Mouse (Mus musculus): ENCODE results near the gene Mettl14.
"Not testable (repeated sequence)": the region's sequence is repeated elsewhere in the genome, so short reads cannot be mapped to it uniquely, and the experiment has no call there.

Gene Mettl14

DNA sequence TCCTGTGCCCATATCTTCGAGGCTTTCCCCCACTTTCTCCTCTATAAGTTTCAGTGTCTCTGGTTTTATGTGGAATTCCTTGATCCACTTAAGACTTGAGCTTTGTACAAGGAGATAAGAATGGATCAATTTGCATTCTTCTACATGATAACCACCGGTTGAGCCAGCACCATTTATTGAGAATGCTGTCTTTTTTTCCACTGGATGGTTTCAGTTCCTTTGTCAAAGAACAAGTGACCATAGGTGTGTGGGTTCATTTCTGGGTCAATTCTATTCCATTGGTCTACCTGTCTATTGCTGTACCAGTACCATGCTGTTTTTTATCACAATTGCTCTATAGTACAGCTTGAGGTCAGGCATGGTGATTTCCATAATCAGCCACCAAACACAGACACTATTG is 19.1 kb downstream of the Mettl14 start:
- not testable (repeated sequence) for DNase-seq (ENCODE audit: low spot score in 2 of 2)

DNA sequence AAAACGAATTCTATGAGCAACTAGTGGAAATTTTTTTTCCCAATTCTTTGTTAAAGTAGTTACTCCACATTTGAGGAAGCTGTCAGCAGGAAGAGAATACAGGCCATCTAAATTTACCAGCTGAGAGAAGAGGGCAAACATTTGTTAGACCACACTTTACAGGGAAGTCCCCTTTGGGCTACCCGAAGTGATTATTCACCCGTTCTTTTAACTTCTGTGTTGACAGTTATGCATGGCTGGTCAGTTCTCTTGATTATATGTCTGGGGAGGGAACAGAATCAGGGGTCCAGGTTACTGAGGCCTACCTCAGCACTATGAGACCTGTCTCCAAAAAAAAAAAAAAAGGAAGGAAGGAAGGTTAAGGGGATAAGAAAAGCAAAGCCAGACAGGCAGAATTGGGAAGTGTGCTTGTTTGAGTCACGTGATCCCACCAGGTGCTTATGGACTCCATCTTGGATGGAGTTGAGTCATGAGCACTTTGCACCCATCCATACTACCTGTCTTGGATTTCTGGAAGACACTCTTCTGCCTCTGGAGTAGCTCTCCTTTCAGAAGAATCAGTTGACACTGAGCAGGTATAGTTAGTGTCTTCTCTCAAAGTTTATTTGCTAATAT is 29.4 kb downstream of the Mettl14 start:
- peak; percentile 56 to 58 for DNase-seq (ENCODE audit: low spot score in 2 of 2)

DNA sequence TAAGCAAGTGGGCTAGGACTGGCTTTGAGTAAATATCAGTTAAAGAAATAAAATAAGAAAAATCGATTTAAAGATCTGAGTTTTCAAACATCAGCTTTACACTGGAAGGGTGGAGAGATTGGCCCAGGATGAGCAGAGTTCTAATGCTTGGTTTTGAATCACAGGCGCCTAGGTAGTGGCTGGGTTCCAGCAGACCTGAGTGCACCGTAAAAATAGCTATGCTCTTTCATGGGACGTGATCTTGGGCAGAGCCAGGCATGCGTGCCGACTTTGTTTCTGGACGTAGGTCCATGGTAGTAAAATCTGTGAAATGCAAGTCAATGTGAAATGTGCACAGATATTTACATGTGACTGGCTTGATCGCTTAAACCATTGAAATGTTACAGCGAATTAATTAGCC is 31.5 kb downstream of the Mettl14 start:
- no peak for DNase-seq (ENCODE audit: low spot score in 2 of 2)

DNA sequence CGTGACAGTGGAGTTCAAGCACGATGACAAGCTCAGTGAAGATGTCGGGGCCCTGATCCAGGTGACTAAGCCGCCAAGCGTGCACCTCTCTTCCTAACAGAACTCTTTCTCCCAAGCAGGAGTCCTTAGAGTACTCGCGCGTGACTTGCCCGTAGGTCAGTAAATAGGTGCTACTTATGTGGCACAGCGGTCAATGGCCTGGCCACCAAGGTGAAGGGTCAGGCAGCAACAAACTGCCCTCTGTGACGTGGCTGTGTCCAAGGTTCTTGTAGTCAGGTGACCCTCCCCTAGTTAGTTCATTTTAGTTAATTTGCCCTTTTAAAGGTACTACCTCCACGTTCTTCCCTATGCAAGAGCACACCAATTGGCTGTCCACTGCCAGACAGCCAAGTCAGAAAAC is 32.2 kb downstream of the Mettl14 start:
- no peak for DNase-seq (ENCODE audit: low spot score in 2 of 2)

DNA sequence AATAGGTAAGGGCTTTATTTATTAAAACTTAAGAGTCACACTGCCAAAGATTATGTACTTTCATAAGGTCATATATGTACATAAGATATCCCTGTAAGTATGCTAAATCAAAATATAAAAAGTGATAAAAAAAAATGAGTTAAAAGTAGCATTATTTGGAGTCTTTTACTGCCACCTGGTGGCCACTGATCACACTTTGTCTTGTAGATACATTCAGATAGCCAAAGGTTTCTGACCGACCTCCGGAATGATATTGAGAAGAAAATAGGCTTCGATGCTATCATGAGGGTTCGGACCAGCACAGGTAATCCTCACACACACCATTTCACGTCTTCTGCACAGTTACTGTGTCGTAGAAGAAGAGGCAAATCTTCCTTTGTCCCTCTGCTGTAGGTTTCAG is 32.7 kb downstream of the Mettl14 start:
- peak in 1 of 2 experiments; percentile 34 for DNase-seq (ENCODE audit: low spot score in 2 of 2)

DNA sequence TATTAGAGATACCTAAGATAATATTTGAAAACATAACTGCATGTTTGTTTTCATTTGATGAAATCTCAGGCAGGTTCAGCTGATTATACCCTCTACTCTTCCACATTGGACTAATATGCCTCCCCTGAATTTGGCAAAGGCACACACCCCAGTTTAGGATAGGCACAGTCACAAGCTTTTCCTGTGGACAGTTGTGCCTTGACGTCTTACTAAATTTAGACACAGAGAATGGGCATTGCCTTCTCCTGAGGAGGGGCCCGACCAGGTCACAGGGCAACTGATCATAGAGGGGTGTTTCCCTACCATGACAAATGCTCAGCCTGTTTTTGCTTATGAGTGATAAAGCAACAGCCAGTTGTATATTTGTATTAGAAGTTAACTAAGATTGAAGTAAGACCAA is 34.4 kb downstream of the Mettl14 start:
- no peak for DNase-seq (ENCODE audit: low spot score in 2 of 2)

DNA sequence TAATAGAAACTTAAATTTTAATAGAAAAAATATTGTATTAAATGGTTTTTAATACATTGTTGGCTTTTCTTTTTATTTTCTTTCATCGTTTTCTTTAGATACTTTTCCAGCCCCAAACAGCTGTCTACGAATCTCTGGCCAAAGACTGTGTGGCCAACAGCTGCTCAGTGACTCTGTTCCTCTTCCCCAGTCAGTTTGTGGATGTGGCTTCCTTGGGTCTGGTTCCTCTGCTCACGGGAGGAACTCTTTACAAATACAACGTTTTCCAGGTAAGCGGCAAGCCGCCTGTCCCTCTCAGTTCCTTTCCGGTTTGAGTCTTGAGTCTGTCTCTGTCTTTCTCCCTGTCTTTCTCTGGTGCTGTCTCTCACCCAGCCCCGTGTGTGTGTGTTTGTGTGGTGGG is 35.3 kb downstream of the Mettl14 start:
- DNase-seq (ENCODE audit: low spot score in 2 of 2): no peak

DNA sequence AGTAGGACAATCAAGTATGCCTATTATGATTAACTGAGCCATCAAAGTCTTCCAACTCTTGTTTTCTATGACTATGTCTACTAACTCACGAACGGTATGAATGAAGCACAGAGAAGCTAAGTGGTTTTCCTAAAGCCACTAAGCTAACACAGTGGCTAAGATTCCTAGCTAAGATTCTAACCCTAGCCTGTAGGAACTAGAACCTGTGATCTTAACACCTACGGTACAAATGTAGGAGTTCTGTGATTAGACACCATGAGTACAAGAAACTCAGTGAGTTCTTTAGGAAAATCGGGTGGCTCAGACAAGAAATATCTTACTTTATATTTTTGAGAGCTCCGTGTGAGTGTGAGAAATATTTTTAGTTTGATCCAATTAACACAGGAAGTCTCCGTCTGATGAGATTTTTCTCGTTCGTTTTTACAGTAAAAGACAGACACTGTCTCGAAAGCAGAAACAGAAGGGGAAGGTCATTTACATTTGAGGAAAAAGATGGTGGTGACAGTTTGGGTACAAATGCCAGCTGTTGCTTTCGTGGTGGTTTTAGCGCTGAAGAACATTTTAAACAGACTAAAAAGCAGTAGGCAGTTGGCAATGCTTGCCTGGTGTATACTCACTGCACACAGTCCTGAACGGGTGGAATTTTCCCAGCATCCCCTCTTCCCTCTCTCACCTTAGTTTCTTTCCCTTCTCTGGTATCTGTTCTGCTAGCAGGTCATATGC is 37.7 kb downstream of the Mettl14 start:
- no peak for DNase-seq (ENCODE audit: low spot score in 2 of 2)

DNA sequence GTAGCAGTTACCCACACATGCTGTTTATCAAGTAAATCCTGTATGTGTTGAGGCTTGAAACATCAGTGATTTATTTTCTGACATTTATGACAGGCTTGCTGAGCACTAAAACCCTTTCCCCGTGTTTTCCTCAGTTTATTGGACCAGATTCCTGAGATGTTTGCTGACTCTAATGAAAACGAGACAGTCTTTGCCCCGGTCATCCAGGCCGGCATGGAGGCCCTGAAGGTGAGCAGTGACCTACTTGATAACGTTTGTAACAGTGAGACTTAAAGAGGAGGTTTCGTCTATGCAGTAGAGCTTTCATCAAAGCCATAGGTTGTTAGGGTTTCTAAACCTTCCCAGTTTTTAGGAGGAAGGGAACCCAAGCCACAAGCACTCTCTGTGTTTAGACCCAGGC is 42.2 kb downstream of the Mettl14 start:
- DNase-seq (ENCODE audit: low spot score in 2 of 2): no peak

DNA sequence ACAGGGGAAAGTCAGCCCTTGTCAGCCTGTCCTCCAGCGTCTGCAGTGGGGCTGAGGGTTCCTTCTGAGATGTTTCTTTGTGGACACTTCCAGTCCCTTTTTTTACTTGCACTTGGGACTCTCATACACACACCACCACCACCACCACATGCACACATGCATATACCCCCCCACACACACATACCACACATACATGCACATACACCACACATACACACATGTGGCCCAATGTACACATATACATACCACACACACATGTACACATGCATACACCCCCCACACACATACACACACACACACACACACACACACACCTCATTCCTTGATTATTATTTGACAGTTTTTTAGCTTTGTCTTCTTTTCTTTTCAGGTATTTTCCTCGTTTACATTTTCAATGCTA is 44.9 kb downstream of the Mettl14 start:
- no peak for DNase-seq (ENCODE audit: low spot score in 2 of 2)

DNA sequence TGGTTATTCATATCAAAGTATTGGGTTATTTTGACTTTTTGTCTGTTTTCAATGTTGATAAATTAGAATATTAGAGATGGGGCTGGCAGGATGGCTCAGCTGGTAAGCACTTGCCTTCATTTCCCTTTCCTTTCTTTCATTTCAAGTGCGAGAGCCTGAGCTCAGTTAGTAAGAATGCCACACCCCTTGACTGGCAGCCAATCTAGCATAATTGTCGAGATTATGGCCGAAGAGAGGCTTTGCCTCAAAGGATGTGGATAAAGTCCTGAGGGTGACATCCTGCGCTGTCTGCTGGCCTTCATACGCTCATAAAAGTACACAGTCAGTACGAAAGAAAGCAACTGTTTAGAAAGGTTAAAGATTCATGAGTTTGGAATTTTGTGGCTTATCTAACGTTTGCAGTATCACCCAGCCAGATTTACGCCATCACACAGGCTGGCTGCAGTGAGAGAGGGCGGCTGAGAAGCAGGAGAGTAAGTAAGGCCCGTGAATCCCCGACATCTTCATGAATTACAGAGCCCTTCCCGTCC is 47.2 kb downstream of the Mettl14 start:
- no peak for DNase-seq (ENCODE audit: low spot score in 2 of 2)

DNA sequence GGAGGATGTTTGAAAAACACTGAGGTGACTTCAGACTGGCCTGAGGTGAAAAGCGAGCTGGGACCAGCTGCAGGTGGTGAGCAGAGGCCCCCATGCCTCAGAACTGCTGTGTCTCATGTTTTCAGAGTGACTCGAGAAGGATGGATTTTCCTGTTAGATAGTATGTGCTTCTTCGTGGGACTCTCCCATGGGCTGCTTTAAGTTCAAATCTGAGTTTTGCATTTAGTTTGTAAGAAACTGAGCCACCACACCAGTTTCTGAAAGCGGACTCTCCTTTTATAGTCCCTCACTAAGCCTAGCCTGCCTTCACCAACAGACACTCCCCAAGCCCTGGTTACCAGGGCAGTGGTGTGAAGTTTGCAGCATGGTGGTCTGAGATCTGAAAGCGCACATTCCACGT is 48.1 kb downstream of the Mettl14 start:
- DNase-seq (ENCODE audit: low spot score in 2 of 2): no peak

DNA sequence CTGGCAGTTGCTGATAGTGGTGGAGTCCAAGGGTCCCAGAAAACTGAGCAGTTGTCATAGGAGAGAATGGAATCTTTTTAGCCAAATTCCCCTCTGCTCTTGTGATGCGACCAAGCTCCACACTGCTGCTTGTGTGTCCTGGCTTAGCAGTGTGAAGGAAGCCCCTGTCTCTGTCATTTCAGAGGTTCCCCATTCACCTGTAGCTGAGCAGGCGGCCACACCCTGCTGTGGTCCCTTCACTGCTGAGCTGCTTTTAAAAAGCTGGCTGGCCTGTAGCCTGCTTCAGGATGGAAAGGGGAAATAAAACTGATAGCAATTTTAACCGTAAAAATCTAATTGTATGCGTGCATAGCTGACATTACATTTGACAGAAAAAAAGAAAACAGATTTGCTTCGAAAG is 49.0 kb downstream of the Mettl14 start:
- peak; percentile 20 to 47 for DNase-seq (ENCODE audit: low spot score in 2 of 2)

DNA sequence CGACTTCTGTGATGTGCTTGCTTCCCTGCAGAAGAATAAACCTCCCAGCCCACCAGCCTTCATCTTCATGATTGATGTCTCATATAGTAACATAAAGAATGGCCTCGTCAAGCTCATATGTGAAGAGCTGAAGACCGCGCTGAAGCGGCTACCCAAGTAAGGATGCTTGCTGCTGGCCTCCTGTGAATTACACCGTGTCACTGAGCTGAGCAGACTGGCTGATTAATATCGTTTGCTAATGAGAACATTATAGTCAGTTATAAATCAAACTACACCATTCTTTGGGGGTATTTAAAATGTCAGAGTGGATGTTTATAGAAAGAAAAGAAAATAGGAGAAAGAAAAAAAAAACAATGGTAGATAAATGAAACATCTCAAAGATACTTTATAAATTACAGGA is 49.5 kb downstream of the Mettl14 start:
- no peak for DNase-seq (ENCODE audit: low spot score in 2 of 2)

DNA sequence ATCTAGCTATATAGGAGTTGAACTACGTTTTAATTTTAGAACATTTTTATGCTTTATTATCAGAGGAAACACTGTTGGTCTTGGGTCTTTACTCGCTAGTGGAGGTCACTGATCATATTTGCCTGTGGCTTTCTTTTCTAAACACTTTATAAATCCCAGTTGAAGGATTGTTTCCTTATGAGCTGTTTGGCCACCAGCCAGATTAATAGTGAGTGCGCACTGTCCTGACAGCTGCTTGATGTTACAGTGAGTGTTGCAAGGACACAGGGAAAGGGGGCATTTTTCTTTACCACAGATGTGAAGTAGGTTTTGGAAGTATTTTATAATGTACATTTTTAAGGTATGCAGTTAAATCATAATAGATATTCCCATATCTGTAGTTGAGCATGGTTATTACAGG is 50.4 kb downstream of the Mettl14 start:
- no peak for DNase-seq (ENCODE audit: low spot score in 2 of 2)

DNA sequence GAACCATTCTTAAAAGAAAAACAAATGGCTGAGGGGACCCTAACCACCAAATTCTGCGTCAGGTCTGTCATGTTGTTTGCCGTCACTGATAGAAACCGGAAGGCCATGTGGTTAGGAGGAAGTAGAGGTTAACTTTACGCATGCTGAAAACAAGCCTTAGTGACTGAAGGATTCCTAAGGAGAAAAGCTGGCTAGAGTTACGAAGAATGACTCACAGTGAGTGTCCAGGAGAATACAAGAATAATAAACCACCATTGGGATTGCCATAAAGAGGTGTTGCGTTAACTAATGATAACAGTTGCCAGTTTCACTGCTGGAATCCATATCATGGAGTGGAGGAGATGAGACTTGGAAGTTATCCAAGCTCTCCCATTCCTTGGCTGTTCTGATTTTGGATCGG is 51.0 kb downstream of the Mettl14 start:
- no peak for DNase-seq (ENCODE audit: low spot score in 2 of 2)

DNA sequence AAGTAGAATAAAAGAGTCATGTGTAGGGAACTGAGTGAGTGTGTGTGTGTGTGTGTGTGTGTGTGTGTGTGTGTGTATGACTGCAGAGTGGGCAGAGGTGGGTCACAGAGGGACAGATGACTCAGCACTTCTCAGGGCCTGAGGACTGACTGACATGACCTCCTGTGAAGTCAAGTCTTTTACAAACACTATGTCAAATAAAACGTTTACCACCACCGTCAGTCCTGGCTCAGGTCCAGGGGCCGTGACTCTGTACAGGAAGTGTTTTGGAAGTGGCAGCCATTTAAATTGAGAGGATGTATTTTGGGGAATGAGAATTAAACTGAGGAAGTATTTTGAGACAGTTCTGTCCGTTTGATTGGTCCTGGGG is 52.9 kb downstream of the Mettl14 start:
- DNase-seq (ENCODE audit: low spot score in 2 of 2): peak in 1 of 2 experiments; percentile 28

DNA sequence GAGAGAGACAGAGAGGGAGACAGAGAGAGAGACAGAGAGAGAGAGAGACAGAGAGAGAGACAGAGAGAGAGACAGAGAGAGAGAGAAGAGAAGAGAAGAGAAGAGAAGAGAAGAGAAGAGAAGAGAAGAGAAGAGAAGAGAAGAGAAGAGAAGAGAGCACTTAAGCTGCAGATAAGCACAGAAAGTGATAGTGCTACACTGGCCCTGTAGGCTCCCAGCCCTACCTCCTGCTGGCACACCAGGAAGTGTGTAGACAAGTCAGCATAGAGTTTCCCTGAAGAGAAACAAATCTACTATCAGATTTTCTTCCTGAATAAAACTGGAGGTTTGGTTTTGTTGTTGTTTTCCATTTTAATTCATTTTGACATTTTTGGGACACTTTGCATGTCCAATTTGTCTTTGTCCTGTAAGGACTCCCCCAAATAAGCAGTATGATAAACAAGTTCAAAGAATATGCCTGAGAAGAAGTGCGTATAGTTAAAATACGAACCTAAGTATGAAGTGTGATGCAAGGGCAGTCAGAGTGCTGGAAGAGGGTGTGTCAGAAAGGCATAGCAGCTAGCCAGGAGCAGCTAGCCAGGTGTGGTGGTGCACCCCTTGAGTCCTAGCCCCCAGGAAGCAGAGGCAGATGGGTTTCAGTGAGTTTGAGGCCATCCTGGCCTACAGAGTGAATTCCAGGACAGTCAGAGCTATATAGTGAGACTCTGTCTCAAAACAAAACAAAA is 53.4 kb downstream of the Mettl14 start:
- no peak for DNase-seq (ENCODE audit: low spot score in 2 of 2)

DNA sequence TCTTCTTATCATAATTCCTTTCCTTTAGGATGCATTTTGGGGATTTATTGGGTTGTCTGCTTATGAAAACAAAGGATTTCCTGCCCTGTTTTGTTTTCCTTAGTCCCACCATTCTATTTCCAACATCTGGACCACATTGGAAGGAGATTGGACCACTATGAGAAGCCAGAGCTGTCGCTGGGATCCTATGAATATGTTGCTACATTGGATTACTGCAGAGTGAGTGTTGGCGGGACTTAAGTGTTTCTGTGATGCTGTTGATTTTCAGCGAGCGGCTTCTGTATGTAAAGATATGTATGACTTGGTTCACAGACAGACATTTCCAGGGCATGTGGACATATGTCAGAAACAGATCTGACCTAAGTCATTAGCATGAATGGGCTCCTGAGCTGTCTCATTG is 55.7 kb downstream of the Mettl14 start:
- DNase-seq (ENCODE audit: low spot score in 2 of 2): no peak

DNA sequence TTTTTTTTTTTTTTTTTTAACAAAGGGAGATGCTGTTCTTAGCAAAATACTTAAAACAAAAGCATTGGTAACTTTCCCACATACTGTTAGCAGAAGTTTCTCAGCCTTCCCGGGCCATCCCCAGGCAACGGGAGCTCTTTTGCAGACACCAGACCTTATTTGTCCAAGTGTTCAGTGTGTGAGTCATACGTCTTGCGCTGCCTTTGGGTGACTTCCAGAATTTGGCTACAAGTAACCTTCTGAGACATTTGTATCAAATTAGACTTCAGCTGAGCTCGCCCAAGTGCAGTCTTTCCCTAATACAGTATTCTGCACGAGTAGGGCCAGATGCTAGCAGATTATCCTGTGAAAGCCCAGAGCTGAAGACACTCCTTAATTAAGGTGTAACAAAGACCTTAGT is 56.7 kb downstream of the Mettl14 start:
- DNase-seq (ENCODE audit: low spot score in 2 of 2): peak in 1 of 2 experiments; percentile 11

DNA sequence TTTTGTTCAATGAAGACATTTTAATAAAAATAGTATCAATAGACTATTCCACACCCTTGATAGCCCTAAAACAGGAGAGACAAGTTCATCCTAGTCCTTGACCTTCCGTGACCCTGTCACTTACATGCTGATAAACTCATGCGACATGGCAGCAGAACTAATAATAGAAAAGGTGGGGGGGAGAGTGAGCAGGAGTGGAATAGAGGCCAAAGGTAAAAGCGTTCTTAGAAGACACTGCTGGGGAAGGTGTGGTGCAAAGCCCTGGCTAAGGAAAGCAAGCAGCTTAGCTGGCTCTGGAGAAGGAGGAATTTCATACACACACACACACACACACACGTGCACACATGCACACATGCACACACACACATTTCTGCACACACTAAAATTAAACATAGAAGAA is 61.6 kb downstream of the Mettl14 start:
- DNase-seq (ENCODE audit: low spot score in 2 of 2): no peak

DNA sequence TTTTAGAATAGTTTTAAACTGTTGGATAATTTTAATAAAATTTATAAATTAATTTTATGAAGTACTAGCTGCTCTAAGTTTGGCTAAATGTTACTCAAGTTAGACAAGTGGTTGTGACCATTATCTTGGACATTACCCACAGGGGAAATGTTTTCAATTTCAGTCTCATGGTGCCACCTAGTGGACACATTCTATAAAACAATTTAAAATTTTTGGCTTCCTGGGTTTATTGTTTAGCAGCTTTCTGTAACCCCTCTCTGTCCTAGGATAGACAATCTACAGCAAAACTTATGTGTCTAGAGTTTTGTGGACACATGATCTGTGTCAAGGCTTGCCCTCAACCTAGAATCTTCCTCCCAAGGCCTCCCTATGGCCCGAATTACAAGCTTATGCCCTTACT is 63.8 kb downstream of the Mettl14 start:
- DNase-seq (ENCODE audit: low spot score in 2 of 2): peak in 1 of 2 experiments; percentile 31

DNA sequence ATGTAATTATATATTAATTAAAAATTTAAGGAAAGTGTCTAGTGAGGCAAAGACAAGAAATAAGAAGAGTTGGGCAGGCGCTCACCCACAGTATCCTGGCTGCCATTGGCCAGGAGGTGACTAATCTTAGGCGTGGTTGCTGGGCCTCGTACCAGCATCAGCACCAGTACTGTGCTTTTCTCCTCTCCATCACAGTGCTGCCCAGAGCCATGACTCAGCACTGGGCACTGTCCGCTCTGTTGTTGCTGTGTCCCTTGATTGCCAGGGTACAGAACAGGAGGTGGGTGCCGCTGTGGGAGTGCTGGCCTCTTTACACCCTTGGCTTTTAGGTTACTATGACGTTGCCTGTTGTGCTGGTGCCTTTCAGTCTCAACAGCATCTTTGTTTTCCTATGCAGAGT is 64.3 kb downstream of the Mettl14 start:
- DNase-seq (ENCODE audit: low spot score in 2 of 2): no peak
